Mouse (Mus musculus): ENCODE results near the gene Supt4a. TPM values are rescaled to one million over a fixed set of nuclear protein-coding genes. Genes with fewer than 3 reads are reported as not detected.

Supt4a gene
- total and polyA plus RNA-seq, 2 experiments from 2014 or later, result 55.4 to 128 TPM

DNA sequence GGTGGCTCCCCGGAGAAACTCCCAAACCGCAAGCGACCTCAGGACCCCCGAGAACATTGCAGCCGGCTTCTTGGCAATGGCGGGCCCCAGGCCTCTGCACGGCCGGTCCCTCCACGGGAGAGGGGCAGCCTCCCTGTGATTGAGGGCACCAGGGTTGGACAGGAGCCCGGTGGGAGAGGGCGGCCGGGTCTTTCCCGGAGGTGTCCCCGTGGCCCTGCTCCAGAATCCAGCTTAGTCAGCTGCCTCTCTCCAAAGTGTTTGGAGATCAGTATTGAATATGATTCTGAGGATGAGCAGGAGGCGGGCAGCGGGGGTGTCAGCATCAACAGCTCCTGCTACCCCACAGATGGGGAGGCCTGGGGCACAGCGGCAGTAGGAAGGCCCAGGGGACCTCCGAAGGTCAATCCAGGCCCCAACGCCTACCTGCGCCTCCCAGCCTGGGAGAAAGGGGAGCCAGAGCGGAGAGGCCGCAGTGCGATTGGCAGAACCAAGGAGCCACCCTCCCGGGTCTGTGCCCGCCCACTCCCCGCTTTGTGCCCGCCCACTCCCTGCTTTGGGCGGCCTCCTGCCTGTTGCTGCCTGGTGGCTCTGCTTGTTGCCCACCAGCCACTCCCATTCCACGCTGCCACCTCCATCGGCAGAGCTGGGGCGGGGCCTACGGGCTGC is 40.9 kb downstream of the Supt4a start:
- no peaks in the 10 kb centered on the region for H3K4me1 ChIP-seq (ENCODE audit: insufficient read depth, low read length)
- H3K36me3 ChIP-seq (ENCODE audit: insufficient read depth, low read length), result peaks cover 64% of the 10 kb centered on the region
- no peak overlapping the region for H3K27ac ChIP-seq (ENCODE audit: low read depth, low read length)
- H3K9me3 ChIP-seq (ENCODE audit: low read length), result no peaks in the 10 kb centered on the region
- H3K4me3 ChIP-seq (ENCODE audit: low read depth, low read length), result peak overlapping the region; percentile 10
- peak; percentile 60 for DNase-seq (ENCODE audit: low spot score)
- no peak for TF ChIP-seq CTCF (IDR thresholded peaks at IDR 0.05)
- ATAC-seq (ENCODE audit: low FRiP score), result 0 out of 2 replicates have a peak, but pooled peaks have one; percentile 39
- peak overlapping the region; percentile 46 for H3K9ac ChIP-seq (replicated peaks; ENCODE audit: low read length, poor library complexity, severe bottlenecking)
- 12% methylated on average over 29 of the region's 32 CpGs for WGBS
- H3K4me2 ChIP-seq (ENCODE audit: low read depth, low read length, poor library complexity, severe bottlenecking), result peak overlapping the region; percentile 40
- H3K27me3 ChIP-seq (ENCODE audit: insufficient read depth, low read length), result no peaks in the 10 kb centered on the region

DNA sequence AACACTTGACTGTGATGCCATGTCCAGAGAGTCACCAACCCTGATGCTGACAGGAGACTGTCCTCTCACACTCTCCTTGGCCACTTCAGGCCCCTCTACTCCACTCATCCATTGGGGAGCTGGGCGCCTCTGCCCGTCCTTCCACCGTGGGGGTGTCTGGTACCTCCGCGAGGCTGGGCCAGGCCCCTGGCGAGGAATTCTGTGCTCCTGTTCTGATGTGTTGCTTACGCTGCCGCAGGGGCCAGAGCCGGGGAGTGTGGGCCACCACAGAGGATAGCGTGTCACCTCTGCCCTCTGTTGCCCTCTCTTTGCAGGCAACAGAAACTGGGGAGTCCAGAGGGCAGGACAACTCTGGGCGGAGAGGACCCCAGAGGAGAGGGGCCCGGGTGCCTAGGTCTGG is 41.6 kb downstream of the Supt4a start:
- WGBS, result 43% methylated on average over 12 of the region's 12 CpGs

GRCm38 (mm10) chr11:87779392-87779791 is 42.0 kb downstream of the Supt4a start:
- peaks cover 71% of the 10 kb centered on the region for H3K36me3 ChIP-seq (ENCODE audit: insufficient read depth, low read length)
- WGBS, result 87% methylated on average over 4 of the region's 4 CpGs

More for the DNA sequence above, 41.6 kb downstream of the Supt4a start:
- Histone ChIP-seq H3K4me2 (ENCODE audit: low read depth, low read length, poor library complexity, severe bottlenecking) (no peak overlapping the region), H3K4me1 (ENCODE audit: insufficient read depth, low read length) (no peaks in the 10 kb centered on the region), H3K9me3 (ENCODE audit: low read length) (no peaks in the 10 kb centered on the region), H3K27me3 (ENCODE audit: insufficient read depth, low read length) (no peaks in the 10 kb centered on the region), H3K4me3 (ENCODE audit: low read depth, low read length) (no peak overlapping the region), H3K9ac (replicated peaks; ENCODE audit: low read length, poor library complexity, severe bottlenecking) (no peak overlapping the region), H3K27ac (ENCODE audit: low read depth, low read length) (no peak overlapping the region), H3K36me3 (ENCODE audit: insufficient read depth, low read length) (peaks cover 69% of the 10 kb centered on the region)
- ATAC-seq (ENCODE audit: low FRiP score), result 0 out of 2 replicates have a peak, but pooled peaks have one; percentile 13
- TF ChIP-seq CTCF (IDR thresholded peaks at IDR 0.05), result no peak
- no peak for DNase-seq (ENCODE audit: low spot score)

DNA sequence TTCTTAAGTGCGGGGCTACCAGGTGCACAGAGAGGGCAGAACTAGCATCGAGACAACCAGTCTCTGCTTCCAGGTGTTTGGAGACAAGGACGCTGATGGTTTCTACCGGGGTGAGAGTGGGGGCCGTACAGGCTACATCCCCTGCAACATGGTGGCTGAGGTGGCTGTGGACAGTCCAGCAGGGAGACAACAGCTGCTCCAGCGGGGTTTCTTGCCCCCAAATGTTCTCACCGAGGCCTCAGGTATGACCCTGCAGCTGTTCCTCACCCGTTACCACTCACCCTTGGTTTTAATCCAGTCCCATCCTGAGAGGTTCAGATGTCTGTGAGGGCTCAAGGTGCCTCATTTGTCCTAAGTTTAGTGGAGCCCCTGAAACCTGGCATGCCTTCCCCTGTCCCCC is 42.8 kb downstream of the Supt4a start:
- H3K36me3 ChIP-seq (ENCODE audit: insufficient read depth, low read length), result peaks cover 71% of the 10 kb centered on the region

More at GRCm38 (mm10) chr11:87779392-87779791, 42.0 kb downstream of the Supt4a start:
- no peak for TF ChIP-seq CTCF (IDR thresholded peaks at IDR 0.05)
- DNase-seq (ENCODE audit: low spot score) (no peak), ATAC-seq (ENCODE audit: low FRiP score) (no peak)
- H3K4me2 ChIP-seq (ENCODE audit: low read depth, low read length, poor library complexity, severe bottlenecking), result no peak overlapping the region
- H3K9ac ChIP-seq (replicated peaks; ENCODE audit: low read length, poor library complexity, severe bottlenecking), result no peak overlapping the region
- H3K27ac ChIP-seq (ENCODE audit: low read depth, low read length), result no peak overlapping the region
- H3K27me3 ChIP-seq (ENCODE audit: insufficient read depth, low read length), result no peaks in the 10 kb centered on the region
- no peaks in the 10 kb centered on the region for H3K9me3 ChIP-seq (ENCODE audit: low read length)
- H3K4me1 ChIP-seq (ENCODE audit: insufficient read depth, low read length), result no peaks in the 10 kb centered on the region
- H3K4me3 ChIP-seq (ENCODE audit: low read depth, low read length), result no peak overlapping the region

DNA sequence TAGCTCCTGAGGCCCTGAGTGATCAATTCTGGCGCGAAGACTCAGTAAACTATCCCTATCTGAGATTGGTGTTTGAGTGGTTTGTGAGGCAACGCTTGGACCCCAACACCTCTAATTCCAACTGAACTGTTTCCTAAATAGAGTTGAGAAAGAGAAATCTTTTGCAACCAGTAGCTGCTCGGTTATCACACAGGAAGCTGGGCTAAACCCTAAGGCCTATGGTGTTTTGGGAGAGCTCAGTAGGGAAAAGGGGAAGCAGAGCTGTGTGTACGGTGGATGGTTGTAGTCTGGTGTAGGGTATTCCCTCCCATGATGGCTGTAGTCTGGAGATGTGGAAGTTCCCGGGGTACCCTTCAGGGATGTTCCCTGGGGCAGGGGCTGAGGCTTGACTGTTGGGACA is 52.7 kb downstream of the Supt4a start:
- H3K9ac ChIP-seq (replicated peaks; ENCODE audit: low read length, poor library complexity, severe bottlenecking), result no peak overlapping the region
- H3K27me3 ChIP-seq (ENCODE audit: insufficient read depth, low read length), result no peaks in the 10 kb centered on the region
- 92% methylated on average over 6 of the region's 6 CpGs for WGBS
- no peak overlapping the region for H3K4me3 ChIP-seq (ENCODE audit: low read depth, low read length)
- ATAC-seq (ENCODE audit: low FRiP score) (no peak), DNase-seq (ENCODE audit: low spot score) (no peak)
- H3K27ac ChIP-seq (ENCODE audit: low read depth, low read length), result no peak overlapping the region
- H3K9me3 ChIP-seq (ENCODE audit: low read length), result no peaks in the 10 kb centered on the region
- no peak for TF ChIP-seq CTCF (IDR thresholded peaks at IDR 0.05)
- H3K36me3 ChIP-seq (ENCODE audit: insufficient read depth, low read length), result peaks cover 9% of the 10 kb centered on the region
- no peak overlapping the region for H3K4me2 ChIP-seq (ENCODE audit: low read depth, low read length, poor library complexity, severe bottlenecking)
- no peaks in the 10 kb centered on the region for H3K4me1 ChIP-seq (ENCODE audit: insufficient read depth, low read length)

More for the DNA sequence above, 42.8 kb downstream of the Supt4a start:
- Histone ChIP-seq H3K27me3 (ENCODE audit: insufficient read depth, low read length) (no peaks in the 10 kb centered on the region), H3K9ac (replicated peaks; ENCODE audit: low read length, poor library complexity, severe bottlenecking) (no peak overlapping the region), H3K9me3 (ENCODE audit: low read length) (no peaks in the 10 kb centered on the region), H3K27ac (ENCODE audit: low read depth, low read length) (no peak overlapping the region), H3K4me3 (ENCODE audit: low read depth, low read length) (no peak overlapping the region), H3K4me1 (ENCODE audit: insufficient read depth, low read length) (no peaks in the 10 kb centered on the region), H3K4me2 (ENCODE audit: low read depth, low read length, poor library complexity, severe bottlenecking) (no peak overlapping the region)
- no peak for TF ChIP-seq CTCF (IDR thresholded peaks at IDR 0.05)
- WGBS, result 86% methylated on average over 8 of the region's 8 CpGs
- no peak for ATAC-seq (ENCODE audit: low FRiP score)
- no peak for DNase-seq (ENCODE audit: low spot score)

MicroRNAs encoded within 50 kb of the gene (microRNA counts, 519-probe panel; counts per million panel counts)
- microRNA mmu-miR-142-3p (528 counts per million, percentile 58 among the panel's probes with 10 or more counts), microRNA mmu-miR-142-5p (1,946 counts per million, percentile 64 among the panel's probes with 10 or more counts)

Small RNAs within 50 kb of the gene (microRNA-seq; reads per million reads assigned to microRNA genes)
- gene Mir142 (ENCODE audit: borderline number of aligned reads) (not detected), gene Mir142b (ENCODE audit: borderline number of aligned reads) (not detected)

Other genes starting within 250 kb of the Supt4a start
- gene Gm11492, start 170.9 kb upstream of the Supt4a start, total RNA-seq (2014; rRNA removed), result not detected in 2 replicates
- not detected in 2 replicates for gene Gm11492, start 170.9 kb upstream of the Supt4a start, polyA plus RNA-seq (2015; fragmentation: Nextera tagmentation; extraction: Ambion mirVana)
- gene Sept4, start 168.6 kb upstream of the Supt4a start, total RNA-seq (2014; rRNA removed), result 19.4 and 26.6 TPM in 2 replicates
- 39.1 and 40.5 TPM in 2 replicates for gene Sept4, start 168.6 kb upstream of the Supt4a start, polyA plus RNA-seq (2015; fragmentation: Nextera tagmentation; extraction: Ambion mirVana)
- gene Mtmr4, start 145.4 kb upstream of the Supt4a start, total RNA-seq (2014; rRNA removed), result 98.9 and 116 TPM in 2 replicates
- gene Mtmr4, start 145.4 kb upstream of the Supt4a start, polyA plus RNA-seq (2015; fragmentation: Nextera tagmentation; extraction: Ambion mirVana), result 33.2 and 34.1 TPM in 2 replicates
- 0.11 and 0.52 TPM in 2 replicates for gene Hsf5, start 120.4 kb upstream of the Supt4a start, total RNA-seq (2014; rRNA removed)
- 0.10 and 0.25 TPM in 2 replicates for gene Hsf5, start 120.4 kb upstream of the Supt4a start, polyA plus RNA-seq (2015; fragmentation: Nextera tagmentation; extraction: Ambion mirVana)
- gene Rnf43, start 74.8 kb upstream of the Supt4a start, total RNA-seq (2014; rRNA removed), result 2.8 and 5.0 TPM in 2 replicates
- gene Rnf43, start 74.8 kb upstream of the Supt4a start, polyA plus RNA-seq (2015; fragmentation: Nextera tagmentation; extraction: Ambion mirVana), result 0.56 and 0.93 TPM in 2 replicates
- 206 and 215 TPM in 2 replicates for gene Tspoap1, start 23.0 kb downstream of the Supt4a start, total RNA-seq (2014; rRNA removed)
- gene Tspoap1, start 23.0 kb downstream of the Supt4a start, polyA plus RNA-seq (2015; fragmentation: Nextera tagmentation; extraction: Ambion mirVana), result 47.3 and 57.8 TPM in 2 replicates
- gene Mpo, start 56.0 kb downstream of the Supt4a start, total RNA-seq (2014; rRNA removed), result 0.19 TPM in 1 of 2 replicates, not detected in the other
- gene Mpo, start 56.0 kb downstream of the Supt4a start, polyA plus RNA-seq (2015; fragmentation: Nextera tagmentation; extraction: Ambion mirVana), result 0.20 TPM in 1 of 2 replicates, not detected in the other
- gene Lpo, start 90.7 kb downstream of the Supt4a start, total RNA-seq (2014; rRNA removed), result 1.5 and 2.5 TPM in 2 replicates
- 3.8 and 4.0 TPM in 2 replicates for gene Lpo, start 90.7 kb downstream of the Supt4a start, polyA plus RNA-seq (2015; fragmentation: Nextera tagmentation; extraction: Ambion mirVana)
- gene Mks1, start 115.7 kb downstream of the Supt4a start, total RNA-seq (2014; rRNA removed), result 9.1 and 16.0 TPM in 2 replicates
- gene Mks1, start 115.7 kb downstream of the Supt4a start, polyA plus RNA-seq (2015; fragmentation: Nextera tagmentation; extraction: Ambion mirVana), result 8.5 and 10.5 TPM in 2 replicates
- 0.94 and 1.4 TPM in 2 replicates for gene Epx, start 138.0 kb downstream of the Supt4a start, total RNA-seq (2014; rRNA removed)
- gene Epx, start 138.0 kb downstream of the Supt4a start, polyA plus RNA-seq (2015; fragmentation: Nextera tagmentation; extraction: Ambion mirVana), result 1.2 and 1.7 TPM in 2 replicates
- gene Olfr462, start 154.7 kb downstream of the Supt4a start, total RNA-seq (2014; rRNA removed), result not detected in 2 replicates
- gene Olfr462, start 154.7 kb downstream of the Supt4a start, polyA plus RNA-seq (2015; fragmentation: Nextera tagmentation; extraction: Ambion mirVana), result not detected in 2 replicates
- gene Olfr463, start 159.8 kb downstream of the Supt4a start, total RNA-seq (2014; rRNA removed), result not detected in 2 replicates
- gene Olfr463, start 159.8 kb downstream of the Supt4a start, polyA plus RNA-seq (2015; fragmentation: Nextera tagmentation; extraction: Ambion mirVana), result 0.09 TPM in 1 of 2 replicates, not detected in the other
- gene Olfr464, start 183.4 kb downstream of the Supt4a start, total RNA-seq (2014; rRNA removed), result 0.22 and 0.24 TPM in 2 replicates
- gene Olfr464, start 183.4 kb downstream of the Supt4a start, polyA plus RNA-seq (2015; fragmentation: Nextera tagmentation; extraction: Ambion mirVana), result not detected in 2 replicates
- 72.1 and 89.8 TPM in 2 replicates for gene Dynll2, start 250.0 kb downstream of the Supt4a start, total RNA-seq (2014; rRNA removed)
- 54.5 and 56.8 TPM in 2 replicates for gene Dynll2, start 250.0 kb downstream of the Supt4a start, polyA plus RNA-seq (2015; fragmentation: Nextera tagmentation; extraction: Ambion mirVana)